Mouse (Mus musculus) layer of hippocampus, postnatal 14 days (tissue): Measurements from ENCODE around the gene Snai1. TPM values are rescaled to one million over a fixed set of nuclear protein-coding genes. Genes with fewer than 3 reads are reported as not detected.

Source experiments
- DNase-seq, 2 experiments: peaks; one replicate each; pipeline ENCODE4 v3.0.0; 2021 to 2022; ENCODE audit warnings: low spot score in 2 of 2, mixed read lengths in 1 of 2
- total RNA-seq, 2 experiments: library from RNA; stranded (reverse); gene quantifications; 2 replicates each; pipeline ENCODE4 v1.2.3; 2021

Snai1 gene
- total RNA-seq, 2 experiments from 2014 or later: 0.53 to 0.79 TPM

DNA sequence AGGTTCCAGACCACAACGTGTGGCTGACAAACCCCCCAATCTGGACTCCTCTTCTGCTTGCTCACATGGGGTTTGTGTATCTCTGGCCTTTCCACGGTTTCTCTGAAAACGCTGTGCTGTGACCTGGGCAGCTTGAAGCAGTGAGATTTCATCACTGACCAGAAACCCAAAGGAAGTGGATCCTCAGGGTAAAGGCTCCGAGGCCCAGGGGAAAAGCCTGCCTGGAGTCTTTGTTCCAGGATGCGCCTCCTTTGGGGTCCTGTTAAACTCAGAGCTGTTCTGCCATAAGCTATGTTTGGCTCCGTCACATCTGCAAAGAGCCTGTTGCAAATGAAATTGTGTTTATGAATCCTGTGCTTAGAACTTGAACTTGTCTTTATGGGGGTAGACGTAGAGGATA lies 11.0 kb downstream of the Snai1 start:
- DNase-seq: no peak

- no peak for DNase-seq
These were observed 12.4 kb downstream of the Snai1 start for GRCm38 (mm10) chr2:167550341-167550854.

GRCm38 (mm10) chr2:167551342-167551920 lies 13.4 kb downstream of the Snai1 start:
- DNase-seq: no peak

GRCm38 (mm10) chr2:167552292-167552691 lies 14.3 kb downstream of the Snai1 start:
- no peak for DNase-seq

GRCm38 (mm10) chr2:167552927-167553402 lies 15.0 kb downstream of the Snai1 start:
- no peak for DNase-seq

DNA sequence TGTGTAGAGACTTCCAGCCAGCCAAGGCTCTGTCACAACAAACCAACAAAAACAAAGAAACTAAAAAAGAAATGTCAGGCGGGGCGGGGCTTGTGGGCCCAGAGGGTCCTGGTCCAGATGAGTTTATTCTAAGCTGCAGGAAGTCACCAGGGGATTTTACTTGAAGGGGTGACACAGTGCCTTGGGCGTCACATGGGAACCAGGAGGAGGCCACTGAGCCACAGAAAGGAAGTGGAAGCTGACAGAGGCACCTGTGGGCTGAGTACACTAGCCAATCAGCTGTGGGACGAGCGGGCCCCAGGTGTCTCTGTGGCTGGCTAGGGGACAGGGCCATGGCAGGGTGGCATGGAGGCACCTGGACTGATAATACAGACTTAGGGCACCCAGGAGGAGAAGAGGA lies 17.8 kb downstream of the Snai1 start:
- DNase-seq: no peak

DNA sequence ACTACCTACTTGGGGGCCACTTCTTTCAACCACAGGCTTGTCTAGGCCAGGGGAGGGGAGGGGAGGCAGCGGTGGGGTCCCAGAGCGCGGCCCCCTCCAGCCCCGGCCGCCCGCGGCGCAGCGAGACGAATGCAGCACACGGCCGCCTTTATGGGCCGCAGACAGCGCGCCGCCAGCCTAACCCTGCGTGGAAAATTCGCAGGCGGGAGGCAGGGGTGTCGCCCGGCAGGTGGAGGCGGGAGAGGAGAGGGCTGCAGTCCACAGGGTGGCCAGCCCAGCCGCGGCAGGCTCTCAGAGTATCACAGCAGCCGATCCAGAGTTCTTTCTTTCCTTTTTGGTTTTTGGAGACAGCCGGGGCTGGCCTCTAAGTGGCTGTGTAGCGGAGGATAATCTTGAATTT lies 21.4 kb downstream of the Snai1 start:
- no peak for DNase-seq

DNA sequence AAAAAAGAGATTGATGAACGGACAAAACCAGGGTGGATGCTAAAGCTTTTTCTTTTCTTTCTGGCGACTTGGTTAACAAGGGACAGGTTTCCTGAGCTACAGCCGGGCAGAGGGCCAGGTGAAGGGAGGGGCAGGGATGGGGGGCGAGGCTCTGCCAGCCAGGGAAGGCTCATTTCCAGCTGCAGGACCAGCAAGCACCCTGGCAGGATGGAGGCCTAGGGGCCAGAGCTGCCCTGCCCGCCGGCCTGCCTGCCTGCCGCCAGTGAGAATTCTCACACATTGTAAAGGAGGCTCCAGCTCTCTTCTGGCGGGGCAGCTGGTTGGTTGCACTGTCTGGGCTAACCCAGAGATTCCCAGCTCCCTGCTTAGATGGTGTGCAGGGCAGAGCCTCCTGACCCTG lies 24.1 kb downstream of the Snai1 start:
- DNase-seq: no peak

DNA sequence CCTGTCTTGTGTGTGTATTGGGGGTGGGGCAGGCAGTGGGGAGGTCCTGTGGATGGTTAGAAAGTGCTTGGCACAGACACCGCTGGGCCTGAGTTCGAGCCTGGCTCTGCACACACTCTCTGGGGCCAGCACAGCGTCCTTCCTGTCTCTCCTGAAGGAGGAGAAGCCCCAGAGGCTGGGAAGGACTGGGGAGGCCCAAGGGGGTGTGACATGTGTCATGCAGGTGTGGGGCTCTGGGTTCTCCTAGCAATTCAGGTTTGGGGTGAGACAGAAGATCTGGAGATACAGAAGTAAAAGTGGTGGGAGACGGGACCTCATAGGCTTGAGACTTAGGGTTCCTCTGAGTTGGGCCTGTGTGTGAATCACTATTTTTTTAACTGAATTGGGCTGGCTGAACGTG lies 25.0 kb downstream of the Snai1 start:
- DNase-seq: no peak

DNA sequence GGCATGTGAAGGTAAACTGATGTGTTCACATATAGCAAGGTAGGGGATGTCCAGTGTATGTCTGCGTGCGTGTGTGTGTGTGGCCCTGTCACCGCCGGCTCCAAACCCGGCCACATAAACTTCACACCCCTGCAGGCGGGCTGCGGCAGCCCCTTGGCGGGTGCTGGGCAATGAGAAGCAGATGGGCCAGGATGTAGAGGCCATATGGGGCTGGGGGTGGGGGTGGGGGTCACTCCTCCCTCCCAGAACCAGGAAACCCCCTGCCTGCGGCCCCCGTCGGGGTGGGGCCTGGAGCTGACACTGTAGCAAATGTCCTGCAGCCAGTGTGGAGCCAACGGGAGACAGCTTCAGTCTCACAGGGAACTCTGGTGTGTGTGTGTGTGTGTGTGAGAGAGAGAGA lies 25.7 kb downstream of the Snai1 start:
- DNase-seq: no peak

GRCm38 (mm10) chr2:167564551-167565311 lies 26.7 kb downstream of the Snai1 start:
- DNase-seq: no peak

DNA sequence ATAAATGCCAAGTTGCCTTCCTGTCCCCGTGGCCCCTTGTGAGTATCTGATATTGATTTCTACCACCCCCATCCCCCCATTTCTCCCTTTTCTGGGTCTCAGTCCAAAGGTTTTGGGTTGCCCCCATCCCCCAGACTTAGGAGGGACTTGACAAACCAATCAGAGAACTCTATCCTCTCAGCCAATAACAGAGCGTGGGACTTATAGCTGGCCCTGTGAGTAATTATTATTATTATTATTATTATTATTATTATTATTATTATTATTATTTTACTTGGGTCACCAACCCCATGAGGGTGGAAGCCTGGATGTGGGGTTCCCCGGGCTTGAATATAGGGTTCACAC lies 27.3 kb downstream of the Snai1 start:
- DNase-seq: no peak

DNA sequence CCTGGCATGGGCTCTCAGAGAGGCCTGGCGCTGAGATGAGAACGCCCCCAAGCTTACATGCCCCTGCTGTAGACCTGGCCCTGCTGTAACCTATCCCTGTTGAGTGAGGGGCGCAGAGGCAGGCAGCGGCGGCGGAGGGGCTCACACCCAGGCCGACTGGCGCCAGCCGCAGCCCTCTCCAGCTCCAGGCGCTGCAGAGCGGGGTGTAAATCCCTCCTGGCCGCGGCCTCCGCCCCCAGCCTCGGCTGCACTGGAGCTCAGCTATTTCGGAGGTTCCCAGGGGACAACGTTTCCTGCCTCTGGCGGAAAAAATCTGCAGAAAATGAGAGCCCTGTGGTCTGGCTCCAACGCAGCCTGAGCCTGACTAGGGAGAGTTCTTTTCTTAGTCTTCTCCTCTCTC lies 27.7 kb downstream of the Snai1 start:
- no peak for DNase-seq

GRCm38 (mm10) chr2:167568112-167568511 lies 30.1 kb downstream of the Snai1 start:
- DNase-seq: no peak

DNA sequence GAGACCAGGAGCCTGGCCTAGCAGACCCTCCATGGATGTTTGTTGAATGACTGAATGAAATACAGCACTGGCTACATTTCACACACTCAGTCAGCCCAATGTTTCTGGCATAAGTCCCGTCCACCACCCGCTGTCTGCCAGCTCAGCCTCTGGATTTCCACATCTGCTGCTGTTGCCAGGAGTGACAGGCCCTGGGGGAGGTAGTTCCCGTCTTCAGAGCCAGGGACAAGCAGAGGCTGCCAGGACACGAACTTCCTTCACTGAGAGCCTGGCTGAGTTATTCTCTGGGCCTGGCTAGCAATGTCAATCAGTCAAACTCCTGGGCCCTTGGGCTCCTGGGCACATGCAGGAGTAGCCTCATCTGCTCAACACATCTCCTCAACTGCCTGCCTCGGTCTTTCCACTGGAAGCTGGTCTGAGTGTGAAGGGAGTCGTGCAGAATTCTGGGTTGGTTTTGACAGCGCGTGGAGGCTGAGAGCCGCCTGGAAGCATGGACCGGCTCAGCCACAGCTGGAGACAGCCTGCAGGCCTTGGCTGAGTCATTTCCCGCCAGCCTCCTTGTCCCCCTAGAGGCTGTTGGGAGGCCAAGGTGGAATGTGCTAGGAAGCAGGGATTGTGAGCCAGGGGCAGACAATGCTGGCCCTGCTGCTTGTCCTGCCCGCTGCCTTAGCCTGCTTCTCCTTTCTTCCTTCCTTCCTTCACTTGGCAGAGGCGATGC lies 32.1 kb downstream of the Snai1 start:
- peak in 1 of 2 experiments; percentile 63 for DNase-seq

GRCm38 (mm10) chr2:167570815-167571214 lies 32.8 kb downstream of the Snai1 start:
- DNase-seq: no peak

GRCm38 (mm10) chr2:167571442-167572220 lies 33.6 kb downstream of the Snai1 start:
- no peak for DNase-seq

- no peak for DNase-seq
These were observed 36.8 kb downstream of the Snai1 start for GRCm38 (mm10) chr2:167574814-167575213.

GRCm38 (mm10) chr2:167575581-167575980 lies 37.6 kb downstream of the Snai1 start:
- no peak for DNase-seq

DNA sequence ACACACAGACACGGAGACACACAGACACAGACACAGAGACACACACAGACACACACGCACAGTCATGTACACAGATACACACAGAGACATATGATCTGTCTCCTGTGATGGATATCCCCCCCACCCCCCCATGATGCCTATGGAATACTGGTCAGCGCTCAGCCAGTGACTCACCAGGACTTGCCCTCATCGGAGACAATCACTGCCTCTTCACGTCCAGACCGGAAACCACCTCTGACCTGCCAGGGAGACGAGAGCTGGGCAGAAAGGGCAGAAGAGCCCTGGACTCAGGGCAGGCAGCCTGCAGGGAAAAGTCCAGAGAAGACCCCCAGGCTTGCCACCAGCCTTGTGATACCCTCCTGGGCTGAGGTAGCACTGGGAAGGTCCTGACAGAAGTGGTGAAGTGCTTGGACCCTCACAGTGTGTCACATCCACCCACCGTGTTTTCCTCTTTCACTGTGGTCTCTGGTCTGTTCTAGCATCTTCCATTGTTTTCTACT lies 38.2 kb downstream of the Snai1 start:
- no peak for DNase-seq

DNA sequence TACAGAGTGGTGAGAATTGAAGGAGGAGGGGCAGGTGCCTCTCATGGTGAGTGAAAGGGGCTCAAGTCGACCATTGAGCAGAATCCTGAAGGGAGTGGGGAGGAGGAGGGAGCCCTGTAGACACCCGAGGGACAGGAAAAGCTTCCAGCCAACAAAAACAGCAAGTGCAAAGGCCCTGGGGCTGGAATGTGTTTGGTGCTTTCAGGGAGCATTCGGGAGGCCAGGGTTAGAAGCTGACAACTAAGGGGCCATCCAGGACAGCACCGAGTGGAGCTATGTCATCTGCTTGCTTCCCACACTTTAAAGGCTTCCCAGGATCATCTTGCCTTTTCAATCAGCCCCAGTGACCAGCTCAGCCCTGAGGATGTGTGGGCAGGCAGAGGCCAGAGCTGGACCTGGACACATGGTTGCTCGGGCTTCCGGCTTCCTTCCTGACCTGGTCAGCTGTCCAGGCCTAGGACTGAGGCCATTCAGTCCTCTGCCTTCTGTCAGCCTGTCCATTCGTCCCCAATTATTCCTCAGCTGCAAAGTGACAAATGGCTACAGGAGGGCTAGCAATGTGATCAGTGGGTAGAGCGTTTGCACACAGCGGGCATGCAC lies 39.3 kb downstream of the Snai1 start:
- no peak for DNase-seq
